Mouse (Mus musculus) natural killer cell, adult 2 months (primary cell): Measurements from ENCODE around the gene Tut1.

Source experiments
- DNase-seq, 2 experiments: peaks; one replicate each; pipeline ENCODE4 v3.0.0; 2022; ENCODE audit warnings: low spot score in 2 of 2

Tut1 gene

GRCm38 (mm10) chr19:8953135-8954039 is at the start of gene Tut1:
Tut1 (plus strand) TSS chr19:8953847.
- DNase-seq, result peak; percentile 89 to 93

GRCm38 (mm10) chr19:8908531-8908930 is 45.1 kb upstream of the Tut1 start:
- DNase-seq, result no peak

DNA sequence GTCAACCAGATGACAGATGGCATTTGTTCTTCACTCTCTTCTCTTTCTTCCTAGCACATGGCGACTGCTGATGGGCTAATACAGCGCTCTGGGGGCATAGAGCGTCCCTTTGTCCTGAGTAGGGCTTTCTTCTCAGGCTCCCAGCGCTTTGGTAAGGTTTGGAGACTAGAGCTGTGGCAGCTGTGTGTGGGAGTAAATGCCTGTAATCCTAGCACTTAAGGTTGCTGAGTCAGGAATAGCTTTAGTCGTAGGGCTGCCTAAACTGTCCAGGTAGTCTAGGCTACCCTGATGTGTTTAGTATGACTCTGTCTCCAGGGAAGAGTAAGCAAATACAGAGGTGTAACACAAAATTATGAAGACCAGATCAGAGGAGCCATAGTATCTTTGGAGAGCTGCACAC is 41.8 kb upstream of the Tut1 start:
- no peak for DNase-seq

GRCm38 (mm10) chr19:8914212-8914611 is 39.4 kb upstream of the Tut1 start:
- no peak for DNase-seq

DNA sequence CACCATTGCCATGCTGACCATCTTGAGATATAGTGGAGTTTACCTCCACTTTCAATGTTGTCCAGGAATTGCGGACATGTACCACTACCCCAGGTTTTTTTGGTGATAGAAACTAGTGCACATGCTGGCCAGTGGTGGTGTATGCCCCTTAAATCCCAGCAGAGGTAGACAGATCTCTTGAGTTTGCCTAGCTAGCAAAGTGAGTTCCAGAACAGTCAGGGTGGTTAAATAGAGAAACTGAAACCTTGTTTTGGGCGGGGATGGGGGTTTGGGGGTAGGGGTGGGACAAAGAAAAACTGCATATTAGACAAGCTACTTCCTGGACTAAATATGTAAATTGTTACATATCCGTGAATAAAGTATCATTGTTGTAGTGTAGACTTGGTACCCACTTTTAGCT is 34.6 kb upstream of the Tut1 start:
- no peak for DNase-seq

DNA sequence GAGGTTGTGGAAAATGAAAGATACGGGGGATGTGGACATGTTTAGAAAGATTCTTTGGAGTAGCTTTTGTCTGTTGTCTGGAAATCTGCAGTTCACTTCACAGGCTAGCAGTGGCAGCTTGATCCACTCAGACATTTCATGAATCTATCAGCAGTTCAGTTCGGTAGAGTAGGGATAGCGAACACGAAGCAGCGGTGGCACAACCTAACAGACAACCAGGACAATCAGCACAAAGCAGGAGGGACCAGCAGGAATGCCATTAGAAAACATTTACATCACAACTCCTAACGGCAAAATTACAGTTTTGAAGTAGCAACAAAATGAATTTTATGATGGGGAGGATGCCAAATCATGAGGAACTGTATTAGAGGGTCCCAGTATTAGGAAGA is 34.0 kb upstream of the Tut1 start:
- DNase-seq, result no peak

DNA sequence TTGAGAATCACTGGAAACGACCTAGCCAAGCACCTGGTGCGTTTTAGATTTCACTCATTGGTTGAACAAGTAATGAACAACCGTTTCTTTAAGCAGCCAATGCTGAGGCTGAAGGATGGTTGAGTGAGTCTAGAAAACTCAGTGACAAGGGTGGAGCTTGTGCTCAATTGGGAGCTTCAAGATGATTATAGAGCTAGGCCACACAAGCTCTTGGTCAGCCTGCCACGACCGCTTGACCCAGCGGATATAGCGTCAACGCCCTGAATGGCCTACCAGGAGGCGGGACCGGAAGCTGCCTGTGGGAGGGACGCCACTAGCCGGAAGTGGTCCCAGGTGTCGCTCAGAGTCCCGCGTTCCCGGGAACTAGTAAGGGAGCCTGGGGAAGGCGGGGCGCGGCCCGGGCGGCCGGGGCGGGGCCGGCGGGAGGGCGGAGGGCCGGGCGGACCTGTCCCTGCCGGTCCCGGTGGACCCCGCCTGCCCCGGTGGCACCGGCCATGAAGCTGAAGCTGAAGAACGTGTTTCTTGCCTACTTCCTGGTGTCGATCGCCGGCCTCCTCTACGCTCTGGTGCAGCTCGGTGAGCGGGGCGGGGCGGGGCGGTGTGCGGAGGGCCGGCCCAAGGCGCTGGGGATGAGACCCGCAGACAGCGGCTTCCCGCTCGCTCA is 33.4 kb upstream of the Tut1 start, which contains the start of gene B3gat3:
Gene B3gat3 (plus strand): TSS at position 302 of the 664 bp plus-strand sequence.
- DNase-seq, result peak; percentile 87 to 93

- no peak for DNase-seq
Measured at GRCm38 (mm10) chr19:8920836-8921291, 32.8 kb upstream of the Tut1 start.

GRCm38 (mm10) chr19:8921741-8922140 is 31.9 kb upstream of the Tut1 start:
- no peak for DNase-seq

GRCm38 (mm10) chr19:8926766-8927165 is 26.9 kb upstream of the Tut1 start:
- peak; percentile 53 to 62 for DNase-seq

GRCm38 (mm10) chr19:8927891-8928525 is 25.6 kb upstream of the Tut1 start:
- no peak for DNase-seq

- no peak for DNase-seq
Measured at GRCm38 (mm10) chr19:8928689-8929223, 24.9 kb upstream of the Tut1 start.

DNA sequence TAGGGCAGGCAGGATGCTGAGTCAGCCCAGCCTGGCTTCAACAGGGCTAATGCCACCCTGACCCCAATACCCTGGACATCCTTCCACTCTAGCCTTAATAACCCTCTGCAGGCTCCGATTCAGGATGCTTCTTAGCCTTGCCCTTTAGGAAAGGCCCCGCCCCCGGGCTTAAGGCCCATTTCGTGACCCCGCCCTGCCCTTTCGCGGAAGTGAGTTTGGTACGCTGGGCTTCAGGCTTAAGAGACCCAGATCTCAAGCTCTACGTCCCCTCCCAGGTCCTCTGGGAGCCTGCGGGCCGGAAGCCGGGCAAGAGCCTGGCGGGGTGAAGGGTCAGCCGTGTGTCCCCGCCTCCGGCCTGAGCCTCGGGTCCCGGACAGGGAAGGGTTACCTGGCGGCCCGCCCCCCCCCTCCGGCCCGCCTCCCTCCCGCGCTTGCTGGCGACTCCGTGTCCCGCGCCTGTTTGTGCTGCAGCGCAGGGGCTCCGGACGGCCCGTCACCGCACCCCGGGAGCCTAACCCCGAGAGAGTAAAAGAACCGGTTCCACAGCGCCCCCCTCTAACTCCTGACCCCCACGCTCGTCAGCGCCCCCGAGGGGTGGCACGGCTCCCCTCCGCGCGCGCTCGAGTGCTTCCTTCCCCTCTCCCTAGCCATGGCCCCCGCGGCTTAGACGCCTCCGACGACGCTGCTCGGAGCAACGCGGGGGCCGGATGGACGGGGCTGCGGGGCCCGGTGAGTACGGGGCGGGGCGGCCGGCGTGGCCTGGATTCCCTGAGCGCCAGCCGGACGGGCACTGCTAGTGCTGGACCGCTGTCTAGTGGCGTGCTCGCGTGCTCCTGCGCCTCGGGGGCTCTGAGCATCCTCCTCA is 24.2 kb upstream of the Tut1 start, which contains the start of the genes Rom1 and Eml3:
Gene Rom1 (minus strand): TSS at position 133 of the 865 bp plus-strand sequence.
Gene Eml3 (plus strand): TSS at position 329 of the 865 bp plus-strand sequence.
- peak; percentile 77 to 80 for DNase-seq

DNA sequence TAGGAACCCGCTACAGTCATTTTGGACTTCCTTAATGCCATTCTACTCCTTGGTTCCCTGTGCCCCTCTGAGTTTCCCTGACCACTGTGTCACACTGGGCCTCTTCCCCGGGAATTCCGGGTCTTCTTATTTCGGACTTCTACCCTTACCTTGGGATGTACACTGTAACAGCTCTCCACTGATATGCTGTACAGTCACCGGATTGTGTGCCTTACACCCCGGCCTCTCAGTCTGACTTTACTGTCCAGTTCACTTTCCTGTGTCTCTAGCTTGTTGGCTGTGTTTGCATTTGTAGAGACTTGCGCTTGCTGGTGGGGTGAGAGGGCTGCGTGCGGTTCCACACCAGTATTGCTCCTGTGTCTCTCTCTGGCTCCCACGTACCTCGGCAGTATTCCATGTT is 23.5 kb upstream of the Tut1 start:
- no peak for DNase-seq

GRCm38 (mm10) chr19:8930771-8931170 is 22.9 kb upstream of the Tut1 start:
- DNase-seq, result no peak

DNA sequence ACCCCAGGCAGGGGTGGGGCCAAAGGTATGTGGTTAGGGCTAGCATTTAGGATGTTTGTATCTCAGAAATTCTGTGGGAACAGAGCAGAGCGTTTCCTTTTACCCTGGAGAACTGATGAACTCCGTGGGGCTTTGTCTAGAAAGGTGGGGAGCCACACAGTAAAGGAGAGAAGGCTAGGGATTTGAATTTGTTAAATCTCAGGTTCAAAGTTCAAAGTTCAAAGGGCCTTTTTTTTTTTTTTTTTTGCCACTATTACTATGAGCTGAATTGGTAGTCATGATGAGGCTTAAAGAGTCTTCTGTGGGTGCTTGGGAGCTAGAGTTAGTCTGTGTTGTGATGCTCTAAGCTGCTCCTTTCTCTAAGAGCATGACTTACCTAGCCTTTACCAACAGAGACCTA is 16.9 kb upstream of the Tut1 start:
- DNase-seq, result no peak

- DNase-seq, result no peak
Measured at GRCm38 (mm10) chr19:8940526-8941133, 13.0 kb upstream of the Tut1 start.

DNA sequence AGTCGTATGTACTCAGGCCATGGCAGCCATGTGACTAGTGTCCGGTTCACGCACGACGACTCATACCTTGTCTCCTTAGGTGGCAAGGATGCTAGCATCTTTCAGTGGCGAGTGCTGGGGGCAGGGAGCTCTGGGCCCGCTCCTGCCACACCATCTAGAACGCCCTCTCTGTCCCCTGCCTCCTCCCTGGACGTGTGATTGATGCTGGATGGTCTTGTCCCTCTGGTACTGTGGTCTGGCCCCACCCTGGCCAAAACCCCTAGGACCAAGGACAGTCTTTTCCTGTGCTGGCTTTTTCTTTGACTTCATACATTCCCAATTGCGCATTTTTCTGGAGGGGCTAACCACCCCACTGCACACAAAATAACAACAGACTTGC is 12.5 kb upstream of the Tut1 start:
- DNase-seq, result no peak

GRCm38 (mm10) chr19:8941515-8942217 is 12.0 kb upstream of the Tut1 start, which contains the start of gene Mta2:
Mta2 (plus strand) TSS chr19:8941875.
- peak; percentile 95 to 96 for DNase-seq
